Mouse (Mus musculus) layer of hippocampus, adult 9-11 months (tissue): Measurements from ENCODE around the gene Cck.

Experiments
- DNase-seq: peaks from one replicate; pipeline ENCODE4 v3.0.0; 2022

The Cck gene

DNA sequence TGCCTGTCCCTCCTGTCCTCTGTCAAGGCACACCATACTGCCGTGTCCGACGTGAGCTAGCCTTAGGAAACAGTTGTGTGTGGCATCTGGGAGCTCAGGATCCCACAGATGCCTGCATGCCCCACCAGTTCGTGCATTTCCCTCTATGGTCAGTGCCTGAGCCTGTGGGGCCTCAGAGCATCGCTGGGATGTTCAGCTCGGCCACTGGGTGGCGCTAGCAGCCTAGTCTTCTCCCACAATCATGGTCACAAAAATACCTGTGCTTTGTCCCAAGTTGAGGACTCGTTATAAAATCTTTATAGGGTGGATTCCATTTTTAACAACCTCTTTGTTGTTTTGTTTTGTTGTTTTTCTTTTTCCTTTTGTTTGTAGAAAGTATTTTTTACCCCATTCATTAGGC is 37.0 kb downstream of the Cck start:
- no peak for DNase-seq

DNA sequence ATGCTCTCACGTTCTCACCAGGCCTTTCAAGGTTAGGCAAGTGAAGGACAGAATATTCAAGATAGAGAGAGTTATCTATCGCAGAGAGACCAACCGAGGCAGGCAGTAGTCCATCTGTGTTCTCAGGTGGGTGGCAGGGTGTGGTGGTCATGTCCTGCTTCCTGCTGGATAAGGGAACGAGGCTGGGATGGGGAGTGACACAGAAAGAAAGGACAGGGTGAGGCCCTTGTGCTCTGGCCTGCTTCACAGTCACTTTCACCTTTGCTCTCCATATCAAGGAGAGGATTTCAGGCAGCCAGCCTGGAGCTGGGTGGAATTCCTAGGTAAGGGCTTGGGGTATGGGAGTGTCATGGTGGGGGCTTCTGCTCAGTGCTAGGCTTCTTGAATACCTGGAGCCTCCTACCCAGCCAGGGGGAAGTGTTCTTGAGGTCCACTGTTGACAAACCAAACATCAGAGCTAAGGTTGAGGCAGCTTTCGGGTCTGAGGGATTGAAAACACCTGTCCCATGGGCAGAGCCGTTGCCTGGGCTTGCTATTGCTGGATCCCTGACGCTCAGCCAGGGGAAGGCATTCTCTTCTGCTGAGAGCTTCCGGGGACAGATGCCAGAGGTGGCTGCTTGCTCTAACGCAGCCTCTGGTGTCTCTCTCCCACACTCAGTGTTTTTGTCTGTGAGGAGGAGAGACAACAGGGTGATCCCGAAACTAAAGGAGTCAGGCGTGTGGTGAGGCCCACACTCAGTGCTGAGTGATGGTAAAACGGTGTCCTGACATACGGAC is 38.6 kb downstream of the Cck start:
- DNase-seq, result no peak

DNA sequence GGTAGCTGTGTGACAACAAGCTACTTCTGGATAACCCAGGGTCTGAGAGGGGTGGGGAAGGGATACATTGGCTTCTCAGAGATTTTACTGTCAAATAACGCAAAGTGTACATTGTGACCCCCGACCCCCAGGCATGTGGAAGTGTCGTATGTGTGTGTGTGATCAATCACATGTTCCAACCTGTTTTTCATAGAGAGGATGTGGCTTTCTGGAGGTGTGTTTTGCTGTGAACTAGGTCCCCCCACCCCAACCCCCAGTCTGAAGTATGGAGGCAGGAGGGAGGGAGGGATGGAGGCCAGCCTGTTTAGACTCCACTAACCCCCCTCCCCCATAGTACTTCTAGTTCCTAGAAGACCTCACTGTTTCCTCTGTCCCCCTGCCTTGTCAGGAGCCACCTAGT is 40.6 kb downstream of the Cck start:
- no peak for DNase-seq

DNA sequence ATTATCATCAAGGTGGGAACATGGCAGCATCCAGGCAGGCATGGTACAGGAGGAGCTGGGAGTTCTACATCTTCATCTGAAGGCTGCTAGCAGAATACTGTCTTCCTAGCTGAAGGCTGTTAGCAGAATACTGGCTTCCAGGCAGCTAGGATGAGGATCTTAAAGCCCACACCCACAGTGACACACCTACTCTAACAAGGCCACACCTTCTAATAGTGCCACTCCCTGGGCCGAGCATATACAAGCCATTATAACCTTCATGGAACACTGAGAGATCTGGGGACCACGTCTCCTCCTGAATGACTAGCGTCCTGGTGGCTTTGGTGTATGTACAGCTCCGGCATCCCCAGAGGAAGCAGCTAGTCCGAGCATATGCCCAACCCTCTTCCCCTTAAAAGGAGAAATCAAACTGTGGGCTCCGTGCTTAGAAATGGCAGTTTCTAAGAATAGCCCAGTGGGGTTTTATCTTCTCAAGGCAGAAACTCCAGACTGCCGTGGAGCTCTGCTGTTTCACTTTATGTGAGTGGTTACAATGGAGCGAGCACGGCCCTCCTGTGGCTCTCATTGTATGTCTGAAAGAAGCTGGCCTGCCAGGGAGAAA is 43.1 kb downstream of the Cck start:
- peak; percentile 40 for DNase-seq

DNA sequence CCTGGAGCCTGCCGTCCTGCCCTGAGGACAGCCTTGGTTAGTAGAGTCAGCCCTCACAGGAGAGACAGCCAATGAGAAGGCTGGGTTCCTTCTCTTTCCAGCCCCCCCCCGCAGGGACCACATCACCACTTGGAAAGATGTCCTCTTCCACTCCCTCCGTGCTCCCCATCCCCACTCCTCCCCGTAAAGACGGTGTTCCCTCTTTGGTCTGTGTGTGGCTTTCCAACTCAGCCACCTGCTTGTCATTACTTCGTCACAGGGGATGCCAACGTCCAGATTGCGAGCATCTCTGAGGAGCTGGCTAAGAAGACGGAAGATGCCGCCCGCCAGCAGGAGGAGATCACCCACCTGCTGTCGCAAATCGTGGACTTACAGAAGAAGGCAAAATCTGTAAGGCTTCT is 49.1 kb downstream of the Cck start:
- DNase-seq, result peak; percentile 79

DNA sequence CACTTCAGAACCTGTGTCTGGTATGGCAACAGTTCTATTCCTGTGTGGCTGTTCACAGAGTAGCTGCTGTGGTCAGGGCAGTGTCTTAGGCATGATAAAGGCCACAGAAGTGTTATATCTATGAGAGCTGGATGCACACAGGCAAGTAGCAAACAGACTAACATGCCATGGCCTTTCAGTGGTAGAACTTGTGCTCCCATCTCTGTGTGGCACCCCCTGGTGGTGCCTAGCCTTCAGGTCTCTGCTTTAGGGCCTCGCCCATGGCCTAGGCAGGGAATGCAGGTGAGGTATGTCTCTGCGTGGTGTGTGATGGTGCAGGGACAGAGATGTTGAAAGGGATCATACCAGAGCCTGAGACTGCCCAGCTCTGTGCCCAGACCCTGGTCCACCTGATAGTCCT is 50.1 kb downstream of the Cck start:
- DNase-seq, result no peak

DNA sequence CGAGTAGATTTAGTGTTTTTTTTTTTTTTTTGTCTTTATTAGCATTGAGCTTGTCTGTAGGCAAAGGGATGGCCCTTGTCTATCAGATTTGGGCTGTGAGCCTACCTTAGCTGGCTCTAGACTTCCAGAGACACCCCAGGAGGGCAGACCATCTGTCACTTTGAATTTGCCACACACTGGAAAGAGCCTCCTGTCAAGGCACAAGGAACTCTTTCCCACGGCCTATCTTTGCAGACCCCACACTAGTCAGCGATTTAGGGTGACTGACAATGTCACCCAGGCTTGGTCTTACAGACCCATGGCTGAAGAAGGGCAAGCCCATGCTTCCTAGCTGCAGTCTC is 51.2 kb downstream of the Cck start:
- DNase-seq, result no peak

- DNase-seq, result no peak
Observed at GRCm38 (mm10) chr9:121443696-121444366, 51.7 kb downstream of the Cck start.

GRCm38 (mm10) chr9:121442145-121442544 is 53.3 kb downstream of the Cck start:
- no peak for DNase-seq
